Mouse (Mus musculus): ENCODE measurements around the gene Cabp7.

DNA sequence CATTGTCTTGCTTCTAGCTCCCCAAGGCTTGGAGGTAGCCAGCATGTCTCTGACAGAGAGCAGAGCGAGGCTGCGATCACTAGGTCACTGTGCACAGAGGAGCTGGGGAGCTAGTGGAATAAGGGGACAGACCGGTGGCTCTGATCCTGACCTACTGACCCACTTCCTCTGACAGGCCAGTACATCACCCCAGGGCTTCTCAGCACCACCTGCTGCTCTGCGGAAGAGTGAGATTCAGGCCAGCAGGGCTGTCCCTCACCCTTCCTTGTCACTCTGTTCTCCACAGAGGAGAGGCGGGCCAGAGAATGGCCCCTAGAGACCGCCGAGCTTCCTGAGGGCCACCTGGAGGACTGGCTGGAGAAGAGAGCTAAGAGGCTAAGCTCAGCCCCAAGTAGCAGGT, 14.8 kb downstream of the Cabp7 start:
- TF ChIP-seq EP300 (optimal IDR thresholded peaks at IDR 0.05), result no peak
- no peak for TF ChIP-seq CTCF (IDR thresholded peaks at IDR 0.05; ENCODE audit: low read depth)
